Mouse (Mus musculus): ENCODE data around the gene Rnf144a.

GRCm38 (mm10) chr12:26289200-26289599 lies 125.9 kb downstream of the Rnf144a start:
- TF ChIP-seq POLR2A (IDR thresholded peaks at IDR 0.05; ENCODE audit: borderline replicate concordance, extremely low read depth, low read depth, low read length) (no peak), CTCF (IDR thresholded peaks at IDR 0.05; ENCODE audit: insufficient read depth, low read length) (no peak)

Data from lung, adult 2 months (tissue).